Mouse (Mus musculus) gastrocnemius, adult 2 months (tissue): ENCODE data around the gene Slc25a51. TPM values are rescaled to one million over a fixed set of nuclear protein-coding genes. Genes with fewer than 3 reads are reported as not detected.
A peak's percentile ranks its signal among the peaks of the same experiment; 100 is the strongest.

Experiments used
- DNase-seq: peaks from one replicate; pipeline ENCODE4 v3.0.0; 2022
- H3K27ac ChIP-seq: fragments of 200-600 bp; 2 replicates; pipeline ENCODE4 v1.8.1; 2022; ENCODE audit warnings: mild to moderate bottlenecking
- H3K4me3 ChIP-seq: fragments of 200-600 bp; 2 replicates; pipeline ENCODE4 v1.8.1; 2022; ENCODE audit warnings: mild to moderate bottlenecking, moderate library complexity
- CTCF ChIP-seq: fragments of 200-600 bp; IDR thresholded peaks from 2 replicates; pipeline ENCODE4 v1.8.1; 2022; ENCODE audit warnings: antibody characterized with exemption, mild to moderate bottlenecking, moderate library complexity
- intact Hi-C: fragments of 180-260 bp; cut with DNase I; formaldehyde crosslinking; loops from one replicate; pipeline ENCODE4 v1.15.1; 2025
- long read RNA-seq, 2 experiments: library from polyadenylated mRNA; stranded (forward); transcript quantifications; one replicate each; pipeline ENCODE4 v2.0.0; 2021
- total RNA-seq, 2 experiments: library from RNA; stranded (reverse); gene quantifications; 2 replicates each; pipeline ENCODE4 v1.2.3; 2021

Gene Slc25a51
- 10 to 100 TPM; 90.1 to 99.7 TPM for total RNA-seq
- long read RNA-seq, experiment 1, full-length matches to known transcripts: 89 of 94 reads
- long read RNA-seq, experiment 1, partial matches to known transcripts: 0 of 94 reads
- long read RNA-seq, experiment 1, other reads (novel, unspliced or antisense): 5 of 94 reads
- long read RNA-seq, experiment 2, full-length matches to known transcripts: 110 of 119 reads
- long read RNA-seq, experiment 2, partial matches to known transcripts: 0 of 119 reads
- long read RNA-seq, experiment 2, other reads (novel, unspliced or antisense): 9 of 119 reads

- Histone ChIP-seq H3K27ac (peak within 1 kb of the TSS; percentile 97), H3K4me3 (peak within 1 kb of the TSS; percentile 98)
- no peak for TF ChIP-seq CTCF
- intact Hi-C loops: loop anchor here (1.0 to 10.0 kb wide), 2 partner anchors 123 to 394 kb away; partner anchors contain the start of genes Polr1e and Zbtb5
- peak; percentile 91 for DNase-seq
These were observed at the start of gene Slc25a51 for GRCm38 (mm10) chr4:45408427-45409132. TSS of gene Slc25a51 (minus strand) at chr4:45408766.

GRCm38 (mm10) chr4:45457543-45457942 lies 49.0 kb upstream of the Slc25a51 start:
- peak overlapping the region; percentile 71 for H3K27ac ChIP-seq
- intact Hi-C loops: no loop called here
- TF ChIP-seq CTCF: no peak
- DNase-seq: peak; percentile 59
- H3K4me3 ChIP-seq: no peak overlapping the region

- TF ChIP-seq CTCF: no peak
- intact Hi-C loops: no loop called here
- Histone ChIP-seq H3K4me3 (no peak overlapping the region), H3K27ac (no peak overlapping the region)
- no peak for DNase-seq
These were observed 46.4 kb upstream of the Slc25a51 start for GRCm38 (mm10) chr4:45455001-45455400.

- Histone ChIP-seq H3K27ac (peak overlapping the region; percentile 69), H3K4me3 (no peak overlapping the region; the same call in 1 of the 2 replicates)
- TF ChIP-seq CTCF: no peak
- DNase-seq: no peak
- intact Hi-C loops: no loop called here
These were observed 44.8 kb upstream of the Slc25a51 start for GRCm38 (mm10) chr4:45453271-45453851.

- no peak for TF ChIP-seq CTCF
- DNase-seq: peak; percentile 54
- peak overlapping the region; percentile 39 for H3K4me3 ChIP-seq
- H3K27ac ChIP-seq: peak overlapping the region; percentile 69
- intact Hi-C loops: no loop called here
These were observed 44.1 kb upstream of the Slc25a51 start for GRCm38 (mm10) chr4:45452569-45453111.

- intact Hi-C loops: no loop called here
- no peak for TF ChIP-seq CTCF
- no peak for DNase-seq
- no peak overlapping the region for H3K27ac ChIP-seq
- no peak overlapping the region for H3K4me3 ChIP-seq
These were observed 40.4 kb upstream of the Slc25a51 start for GRCm38 (mm10) chr4:45449012-45449411.

GRCm38 (mm10) chr4:45448481-45448880 lies 39.9 kb upstream of the Slc25a51 start:
- no peak overlapping the region for H3K4me3 ChIP-seq
- H3K27ac ChIP-seq: no peak overlapping the region
- intact Hi-C loops: no loop called here
- TF ChIP-seq CTCF: no peak
- DNase-seq: no peak

GRCm38 (mm10) chr4:45447196-45447595 lies 38.6 kb upstream of the Slc25a51 start:
- no peak overlapping the region for H3K4me3 ChIP-seq
- peak; percentile 76 for DNase-seq
- TF ChIP-seq CTCF: no peak
- intact Hi-C loops: no loop called here
- peak overlapping the region; percentile 64 for H3K27ac ChIP-seq

GRCm38 (mm10) chr4:45445235-45445634 lies 36.7 kb upstream of the Slc25a51 start:
- TF ChIP-seq CTCF: no peak
- peak overlapping the region; percentile 76 for H3K27ac ChIP-seq

GRCm38 (mm10) chr4:45444813-45445212 lies 36.2 kb upstream of the Slc25a51 start:
- DNase-seq: peak; percentile 63
- Histone ChIP-seq H3K4me3 (no peak overlapping the region), H3K27ac (peak overlapping the region; percentile 76)
- TF ChIP-seq CTCF: no peak
- intact Hi-C loops: no loop called here

More at GRCm38 (mm10) chr4:45445235-45445634, 36.7 kb upstream of the Slc25a51 start:
- DNase-seq: peak; percentile 45
- no peak overlapping the region for H3K4me3 ChIP-seq
- intact Hi-C loops: no loop called here

- no peak for DNase-seq
- no peak for TF ChIP-seq CTCF
- H3K4me3 ChIP-seq: no peak overlapping the region
- H3K27ac ChIP-seq: no peak overlapping the region
- intact Hi-C loops: no loop called here
These were observed 35.1 kb upstream of the Slc25a51 start for GRCm38 (mm10) chr4:45443652-45444051.

GRCm38 (mm10) chr4:45442237-45442636 lies 33.7 kb upstream of the Slc25a51 start:
- Histone ChIP-seq H3K27ac (no peak overlapping the region), H3K4me3 (no peak overlapping the region)
- intact Hi-C loops: no loop called here
- DNase-seq: no peak
- no peak for TF ChIP-seq CTCF

GRCm38 (mm10) chr4:45441778-45442177 lies 33.2 kb upstream of the Slc25a51 start:
- DNase-seq: no peak
- Histone ChIP-seq H3K4me3 (no peak overlapping the region), H3K27ac (no peak overlapping the region)
- TF ChIP-seq CTCF: no peak
- intact Hi-C loops: no loop called here
